10 mouse cellular contexts compared by ENCODE assay signal in the genomic region with DNA sequence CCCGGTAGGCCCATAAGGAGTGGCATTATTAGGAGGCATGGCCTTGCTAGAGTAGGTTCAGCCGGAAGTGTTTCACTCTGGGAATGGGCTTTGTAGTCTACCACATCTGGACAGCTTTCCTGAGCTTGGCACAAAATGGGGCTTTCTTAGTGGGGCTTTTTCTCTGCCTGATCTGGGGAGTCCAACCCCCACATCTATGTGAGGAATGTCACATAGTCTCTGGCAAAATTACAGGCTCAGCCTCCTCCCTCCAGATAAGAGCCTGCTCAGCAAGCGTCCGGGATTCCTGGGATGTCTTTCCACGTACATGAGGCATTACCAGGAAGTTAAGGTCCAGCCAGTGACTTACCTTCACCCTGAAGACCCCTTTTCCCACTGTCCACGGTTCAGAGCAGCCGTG. TPM values are rescaled to one million over a fixed set of nuclear protein-coding genes. Genes with fewer than 3 reads are reported as not detected.
DNase-seq lines count a peak whose midpoint lies in the region; ATAC-seq and TF ChIP-seq lines count a peak whose summit lies in the region.
"Had no signal": no experiment of that assay in that cellular context is flagged by ENCODE, and none has a peak within 500 bp of the region (broad histone marks: within the 10 kb centered on the region; RNA-seq: fewer than 3 reads in every experiment).

No protein-coding gene starts in this region.

- DNase-seq in lung, adult 18-20 months: peak; percentile 37 to 49
- no peak for DNase-seq in lung, postnatal 14 days
- DNase-seq in yolk sac, embryonic 10.5 days (ENCODE audit: low spot score): peak; percentile 66
- no peak for DNase-seq in embryo, embryonic 10.5 days (ENCODE audit: low spot score)
- no peak for DNase-seq in layer of hippocampus, adult 2 months (ENCODE audit: low spot score in 2 of 2)
- DNase-seq: gastrocnemius, postnatal 25 days; thymus, adult 2 months had no signal

- no peak overlapping the region for H3K4me2 ChIP-seq in heart, embryonic 15.5 days
- H3K4me2 ChIP-seq in liver, embryonic 12.5 days: 0 out of 2 replicates have a peak overlapping the region, but pooled peaks have one; percentile 53
- H3K4me2 ChIP-seq: midbrain, embryonic 13.5 days had no signal

- peak; percentile 65 for ATAC-seq in heart, embryonic 15.5 days (replicated peaks; ENCODE audit: insufficient number of reproducible peaks, insufficient read depth, low FRiP score, low read depth)
- no peak for ATAC-seq in liver, embryonic 12.5 days
- ATAC-seq: midbrain, embryonic 13.5 days had no signal

- no peak overlapping the region for H3K4me3 ChIP-seq in heart, embryonic 15.5 days
- no peak overlapping the region for H3K4me3 ChIP-seq in liver, embryonic 12.5 days
- no peak overlapping the region for H3K4me3 ChIP-seq in layer of hippocampus, adult 2 months
- H3K4me3 ChIP-seq: midbrain, embryonic 13.5 days had no signal

- no peak overlapping the region for H3K9ac ChIP-seq in heart, embryonic 15.5 days
- no peak overlapping the region for H3K9ac ChIP-seq in liver, embryonic 12.5 days
- H3K9ac ChIP-seq: midbrain, embryonic 13.5 days had no signal

- peak overlapping the region; percentile 98 for H3K27ac ChIP-seq in heart, embryonic 15.5 days
- H3K27ac ChIP-seq in liver, embryonic 12.5 days: peak overlapping the region; percentile 98
- no peak overlapping the region; the same call in 1 of the 2 replicates for H3K27ac ChIP-seq in layer of hippocampus, adult 2 months
- H3K27ac ChIP-seq: midbrain, embryonic 13.5 days had no signal

- 25% methylated on average over 7 of the region's 7 CpGs for WGBS in heart, embryonic 15.5 days
- WGBS in liver, embryonic 12.5 days (ENCODE audit: insufficient replicate concordance): 72% methylated on average over 7 of the region's 7 CpGs

- no peaks in the 10 kb centered on the region for H3K27me3 ChIP-seq in heart, embryonic 15.5 days
- no peaks in the 10 kb centered on the region for H3K27me3 ChIP-seq in liver, embryonic 12.5 days (replicated peaks)
- H3K27me3 ChIP-seq: midbrain, embryonic 13.5 days had no signal

- peaks cover 58% of the 10 kb centered on the region for H3K4me1 ChIP-seq in heart, embryonic 15.5 days (replicated peaks)
- peaks cover 75% of the 10 kb centered on the region for H3K4me1 ChIP-seq in liver, embryonic 12.5 days
- H3K4me1 ChIP-seq: midbrain, embryonic 13.5 days had no signal

- no peaks in the 10 kb centered on the region for H3K36me3 ChIP-seq in heart, embryonic 15.5 days
- no peaks in the 10 kb centered on the region for H3K36me3 ChIP-seq in liver, embryonic 12.5 days
- H3K36me3 ChIP-seq: midbrain, embryonic 13.5 days had no signal

- no peaks in the 10 kb centered on the region for H3K9me3 ChIP-seq in heart, embryonic 15.5 days (replicated peaks)
- no peaks in the 10 kb centered on the region for H3K9me3 ChIP-seq in liver, embryonic 12.5 days (replicated peaks)
- H3K9me3 ChIP-seq: midbrain, embryonic 13.5 days had no signal

- no peak for TF ChIP-seq CTCF in layer of hippocampus, adult 2 months (conservative IDR thresholded peaks at IDR 0.05)

RNA-seq across cellular contexts. Expression of gene Vdac2, which starts 1.1 kb away (rescaled TPM):
- polyA plus RNA-seq in heart, embryonic 15.5 days (2015; fragmentation: Nextera tagmentation; extraction: Ambion mirVana): 435 and 491 TPM in 2 replicates
- polyA plus RNA-seq in liver, embryonic 12.5 days (2016; fragmentation: Nextera tagmentation; extraction: Ambion mirVana): 194 and 198 TPM in 2 replicates
- 100 to 1,000 TPM; 223 to 230 TPM for total RNA-seq in layer of hippocampus, adult 2 months (2021)

RNA-seq across cellular contexts. Expression of gene Comtd1, which starts 24.9 kb away (rescaled TPM):
- polyA plus RNA-seq in heart, embryonic 15.5 days (2015; fragmentation: Nextera tagmentation; extraction: Ambion mirVana): 35.1 and 38.1 TPM in 2 replicates
- 35.7 and 41.3 TPM in 2 replicates for polyA plus RNA-seq in liver, embryonic 12.5 days (2016; fragmentation: Nextera tagmentation; extraction: Ambion mirVana)
- 10 to 100 TPM; 25.4 to 27.5 TPM for total RNA-seq in layer of hippocampus, adult 2 months (2021)

Comparison
In these comparisons a context has a peak if more than half of its experiments do, and no peak if none do; other contexts are left out.
1. DNase-seq: peak in lung, adult 18-20 months (2 of 2) and yolk sac, embryonic 10.5 days (single experiment); none in lung, postnatal 14 days (single experiment), embryo, embryonic 10.5 days (single experiment) and layer of hippocampus, adult 2 months (0 of 2).